Mouse (Mus musculus): ENCODE measurements around the gene Pitpna. TPM values are rescaled to one million over a fixed set of nuclear protein-coding genes. Genes with fewer than 3 reads are reported as not detected.

The Pitpna gene
- polyA plus RNA-seq, 1 experiment from 2014 or later, result 61.9 TPM

Small RNAs within 50 kb of the gene (microRNA-seq; reads per million reads assigned to microRNA genes)
- gene Mir3971, result not detected

Other genes starting within 250 kb of the Pitpna start
- gene Rpa1, start 239.8 kb upstream of the Pitpna start, polyA plus RNA-seq (2016; fragmentation: Nextera tagmentation; extraction: Ambion mirVana), result 194 and 213 TPM in 2 replicates
- gene Smyd4, start 239.7 kb upstream of the Pitpna start, polyA plus RNA-seq (2016; fragmentation: Nextera tagmentation; extraction: Ambion mirVana), result 18.5 and 20.4 TPM in 2 replicates
- 105 and 108 TPM in 2 replicates for gene Serpinf1, start 165.4 kb upstream of the Pitpna start, polyA plus RNA-seq (2016; fragmentation: Nextera tagmentation; extraction: Ambion mirVana)
- gene Serpinf2, start 148.5 kb upstream of the Pitpna start, polyA plus RNA-seq (2016; fragmentation: Nextera tagmentation; extraction: Ambion mirVana), result 0.06 TPM in 1 of 2 replicates, not detected in the other
- 5.8 and 6.4 TPM in 2 replicates for gene Wdr81, start 133.4 kb upstream of the Pitpna start, polyA plus RNA-seq (2016; fragmentation: Nextera tagmentation; extraction: Ambion mirVana)
- 8.5 and 9.7 TPM in 2 replicates for gene Tlcd2, start 126.4 kb upstream of the Pitpna start, polyA plus RNA-seq (2016; fragmentation: Nextera tagmentation; extraction: Ambion mirVana)
- 77.5 and 78.7 TPM in 2 replicates for gene Prpf8, start 101.3 kb upstream of the Pitpna start, polyA plus RNA-seq (2016; fragmentation: Nextera tagmentation; extraction: Ambion mirVana)
- gene Rilp, start 78.0 kb upstream of the Pitpna start, polyA plus RNA-seq (2016; fragmentation: Nextera tagmentation; extraction: Ambion mirVana), result 0.15 and 0.26 TPM in 2 replicates
- 5.1 and 5.4 TPM in 2 replicates for gene Scarf1, start 74.6 kb upstream of the Pitpna start, polyA plus RNA-seq (2016; fragmentation: Nextera tagmentation; extraction: Ambion mirVana)
- gene Slc43a2, start 56.4 kb upstream of the Pitpna start, polyA plus RNA-seq (2016; fragmentation: Nextera tagmentation; extraction: Ambion mirVana), result 5.5 and 6.1 TPM in 2 replicates
- gene Inpp5k, start 42.9 kb downstream of the Pitpna start, polyA plus RNA-seq (2016; fragmentation: Nextera tagmentation; extraction: Ambion mirVana), result 14.1 and 16.0 TPM in 2 replicates
- gene Myo1c, start 62.4 kb downstream of the Pitpna start, polyA plus RNA-seq (2016; fragmentation: Nextera tagmentation; extraction: Ambion mirVana), result 16.6 and 17.6 TPM in 2 replicates
- gene Crk, start 91.2 kb downstream of the Pitpna start, polyA plus RNA-seq (2016; fragmentation: Nextera tagmentation; extraction: Ambion mirVana), result 122 and 130 TPM in 2 replicates
- gene Ywhae, start 144.8 kb downstream of the Pitpna start, polyA plus RNA-seq (2016; fragmentation: Nextera tagmentation; extraction: Ambion mirVana), result 1,332 and 1,366 TPM in 2 replicates
- gene Doc2b, start 208.0 kb downstream of the Pitpna start, polyA plus RNA-seq (2016; fragmentation: Nextera tagmentation; extraction: Ambion mirVana), result 0.10 and 0.17 TPM in 2 replicates

Measured in forebrain, embryonic 10.5 days (tissue).